Mouse (Mus musculus) limb, embryonic 12.5 days (tissue): Measurements from ENCODE around the gene Gm20518. TPM values are rescaled to one million over a fixed set of nuclear protein-coding genes. Genes with fewer than 3 reads are reported as not detected.

Experiments
- ATAC-seq: fragments of 200-750 bp; cut with Nextera tagmentation; 2 replicates; pipeline ENCODE4 v1.8.0; 2017; ENCODE audit warnings: low read depth, moderate TSS enrichment; ENCODE audit not compliant: insufficient number of reproducible peaks, insufficient read depth, low FRiP score, low TSS enrichment
- H3K27ac ChIP-seq: fragments of 300-500 bp; sonication (generic); 2 replicates; pipeline ENCODE4 v1.5.1; 2016; ENCODE audit warnings: mild to moderate bottlenecking, moderate library complexity
- H3K27me3 ChIP-seq: fragments of 300-500 bp; sonication (generic); 2 replicates; pipeline ENCODE4 v1.6.1; 2016; ENCODE audit warnings: mild to moderate bottlenecking, moderate library complexity
- H3K36me3 ChIP-seq: fragments of 300-500 bp; sonication (generic); 2 replicates; pipeline ENCODE4 v1.6.1; 2016; ENCODE audit warnings: mild to moderate bottlenecking, moderate library complexity
- H3K4me1 ChIP-seq: fragments of 300-500 bp; sonication (generic); replicated peaks from 2 replicates; pipeline ENCODE4 v1.6.1; 2016
- H3K4me2 ChIP-seq: fragments of 300-500 bp; sonication (generic); 2 replicates; pipeline ENCODE4 v1.6.1; 2016; ENCODE audit warnings: mild to moderate bottlenecking, moderate library complexity
- H3K4me3 ChIP-seq: fragments of 300-500 bp; sonication (generic); replicated peaks from 2 replicates; pipeline ENCODE4 v1.5.1; 2016; ENCODE audit warnings: mild to moderate bottlenecking
- H3K9ac ChIP-seq: fragments of 300-500 bp; sonication (generic); replicated peaks from 2 replicates; pipeline ENCODE4 v1.6.1; 2016; ENCODE audit warnings: mild to moderate bottlenecking, moderate library complexity
- H3K9me3 ChIP-seq: fragments of 300-500 bp; sonication (generic); 2 replicates; pipeline ENCODE4 v1.6.1; 2016; ENCODE audit warnings: mild to moderate bottlenecking, moderate library complexity
- WGBS: fragments of 180-500 bp; shearing (Covaris S2); methylation state at CpG from one replicate; pipeline ENCODE4 v1.1.7; 2016; 5-methylcytosine and 5-hydroxymethylcytosine counted together
- polyA plus RNA-seq: library from polyadenylated mRNA; unstranded; fragments of >200 nt; fragmentation: Nextera tagmentation; extraction: Ambion mirVana; gene quantifications from 2 replicates; pipeline ENCODE4 v1.2.1, GENCODE M21; 2016

The Gm20518 gene
- polyA plus RNA-seq, 1 experiment from 2014 or later = 0.36 TPM

DNA sequence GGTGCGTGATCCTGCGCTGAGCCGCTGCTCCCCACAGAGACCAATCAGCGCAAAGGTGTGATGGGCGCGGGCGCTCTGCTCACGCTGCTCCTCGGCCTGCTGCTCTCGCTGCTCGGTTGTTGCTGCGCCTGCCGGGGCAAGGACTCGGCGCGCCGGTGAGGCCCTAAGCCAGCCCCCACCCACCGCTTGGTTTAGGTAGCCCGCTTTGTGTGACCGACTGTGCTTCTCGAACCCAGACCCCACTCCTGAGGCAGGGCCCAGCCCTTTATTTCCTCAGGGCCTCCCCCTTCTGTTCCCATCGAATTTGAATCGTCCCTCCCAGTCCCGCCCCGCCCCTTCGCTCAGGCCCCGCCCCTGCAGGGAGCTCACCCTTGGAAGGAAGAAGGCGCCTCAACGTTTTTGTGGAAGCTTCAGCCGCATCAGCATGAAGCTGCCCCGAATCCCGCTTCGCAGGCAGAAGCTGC, 87.0 kb downstream of the Gm20518 start:
- Histone ChIP-seq H3K4me1 (peaks cover 99% of the 10 kb centered on the region), H3K4me3 (peak overlapping the region; percentile 32), H3K9ac (peak overlapping the region; percentile 35; the same call in 1 of the 2 replicates), H3K27me3 (peaks cover 70% of the 10 kb centered on the region), H3K27ac (no peak overlapping the region), H3K36me3 (peaks cover 61% of the 10 kb centered on the region), H3K9me3 (no peaks in the 10 kb centered on the region), H3K4me2 (peak overlapping the region; percentile 60)
- ATAC-seq = peak; percentile 26; the same call in 1 of the 2 replicates
- 3% methylated on average over 33 of the region's 33 CpGs for WGBS

DNA sequence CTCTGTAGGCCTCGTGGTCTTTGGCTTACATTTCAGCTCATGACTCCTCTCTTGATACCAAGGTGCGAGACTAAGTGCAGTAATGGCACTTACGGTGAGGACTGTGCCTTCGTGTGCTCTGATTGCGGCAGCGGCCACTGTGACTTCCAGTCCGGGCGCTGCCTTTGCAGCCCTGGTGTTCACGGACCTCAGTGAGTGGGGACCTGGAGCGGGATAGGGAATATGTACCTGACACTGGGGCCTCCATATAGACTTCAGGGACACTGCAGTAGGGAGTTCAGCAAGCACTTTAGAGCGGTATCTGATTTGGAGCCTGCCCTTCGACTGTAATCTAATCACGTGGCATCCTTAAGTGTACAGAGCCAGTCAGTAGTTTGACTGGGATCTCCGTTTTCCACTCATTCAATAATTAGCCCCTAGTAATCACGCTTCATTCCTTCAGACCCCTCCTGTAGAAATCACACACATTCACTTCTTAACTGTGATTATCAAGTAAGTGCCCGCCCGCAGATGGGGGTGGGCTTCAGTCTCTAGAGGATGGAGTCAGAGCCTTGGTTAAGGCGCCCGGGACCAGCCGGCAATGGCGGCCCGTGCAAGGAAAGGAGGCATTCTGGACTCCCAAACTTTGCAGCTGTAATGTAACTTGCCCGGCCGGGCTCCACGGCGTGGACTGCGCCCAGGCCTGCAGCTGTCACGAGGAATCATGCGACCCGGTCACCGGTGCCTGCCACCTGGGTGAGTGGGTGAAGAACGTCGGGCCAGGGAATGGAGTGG, 87.6 kb downstream of the Gm20518 start:
- Histone ChIP-seq H3K4me1 (peaks cover 99% of the 10 kb centered on the region), H3K9ac (peak overlapping the region; percentile 52; the same call in 1 of the 2 replicates), H3K27ac (no peak overlapping the region), H3K4me3 (peak overlapping the region; percentile 32), H3K9me3 (no peaks in the 10 kb centered on the region), H3K36me3 (peaks cover 61% of the 10 kb centered on the region), H3K4me2 (peak overlapping the region; percentile 60), H3K27me3 (peaks cover 76% of the 10 kb centered on the region)
- 13% methylated on average over 33 of the region's 33 CpGs for WGBS
- ATAC-seq = no peak

DNA sequence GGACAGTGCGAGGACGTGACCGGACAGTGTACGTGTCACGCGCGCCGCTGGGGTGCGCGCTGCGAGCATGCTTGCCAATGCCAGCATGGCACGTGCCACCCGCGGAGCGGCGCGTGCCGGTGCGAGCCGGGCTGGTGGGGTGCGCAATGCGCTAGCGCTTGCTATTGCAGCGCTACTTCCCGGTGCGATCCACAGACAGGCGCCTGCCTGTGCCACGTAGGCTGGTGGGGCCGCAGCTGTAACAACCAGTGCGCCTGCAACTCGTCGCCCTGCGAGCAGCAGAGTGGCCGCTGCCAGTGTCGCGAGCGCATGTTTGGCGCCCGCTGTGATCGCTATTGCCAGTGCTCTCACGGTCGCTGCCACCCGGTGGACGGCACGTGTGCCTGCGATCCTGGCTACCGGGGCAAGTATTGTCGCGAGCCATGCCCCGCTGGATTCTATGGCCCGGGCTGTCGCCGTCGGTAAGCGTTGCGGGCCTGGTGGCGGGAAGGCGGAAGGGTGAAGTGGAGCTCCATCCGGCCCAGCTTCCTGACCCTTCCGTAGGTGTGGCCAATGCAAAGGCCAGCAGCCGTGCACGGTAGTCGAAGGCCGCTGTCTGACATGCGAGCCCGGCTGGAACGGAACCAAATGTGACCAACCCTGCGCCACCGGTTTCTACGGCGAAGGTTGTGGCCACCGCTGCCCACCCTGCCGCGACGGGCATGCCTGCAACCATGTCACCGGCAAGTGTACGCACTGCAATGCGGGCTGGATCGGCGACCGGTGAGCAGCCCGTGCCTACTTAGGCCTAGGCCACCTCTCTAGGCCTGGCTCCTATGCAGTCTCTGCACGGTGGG, 88.4 kb downstream of the Gm20518 start:
- Histone ChIP-seq H3K36me3 (peaks cover 55% of the 10 kb centered on the region), H3K27ac (no peak overlapping the region), H3K9me3 (no peaks in the 10 kb centered on the region), H3K27me3 (peaks cover 78% of the 10 kb centered on the region), H3K4me1 (peaks cover 97% of the 10 kb centered on the region), H3K9ac (peak overlapping the region; percentile 52; the same call in 1 of the 2 replicates), H3K4me3 (peak overlapping the region; percentile 32), H3K4me2 (peak overlapping the region; percentile 60)
- no peak for ATAC-seq
- WGBS = 3% methylated on average over 83 of the region's 83 CpGs

DNA sequence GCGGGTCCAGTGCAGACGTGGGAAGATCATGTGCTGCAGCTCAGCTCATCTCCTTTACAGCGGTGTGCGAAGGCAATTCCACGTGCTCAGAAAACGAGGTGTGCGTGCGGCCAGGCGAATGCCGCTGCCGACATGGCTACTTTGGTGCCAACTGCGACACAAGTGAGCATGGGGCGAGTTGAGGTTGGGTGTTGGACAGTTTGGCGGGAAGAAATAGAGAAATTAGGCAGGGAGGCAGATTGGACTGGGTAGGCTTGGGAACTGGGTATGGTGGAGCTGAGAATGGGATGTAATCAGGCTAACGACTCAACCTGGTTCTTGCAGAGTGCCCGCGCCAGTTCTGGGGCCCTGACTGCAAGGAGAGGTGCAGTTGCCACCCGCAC, 89.0 kb downstream of the Gm20518 start:
- H3K27ac ChIP-seq = no peak overlapping the region
- peak overlapping the region; percentile 60 for H3K4me2 ChIP-seq
- H3K9ac ChIP-seq = peak overlapping the region; percentile 52; the same call in 1 of the 2 replicates
- H3K27me3 ChIP-seq = peaks cover 78% of the 10 kb centered on the region
- ATAC-seq = no peak
- H3K4me1 ChIP-seq = peaks cover 91% of the 10 kb centered on the region
- H3K9me3 ChIP-seq = no peaks in the 10 kb centered on the region
- peak overlapping the region; percentile 32 for H3K4me3 ChIP-seq
- peaks cover 49% of the 10 kb centered on the region for H3K36me3 ChIP-seq
- WGBS = 7% methylated on average over 18 of the region's 18 CpGs

DNA sequence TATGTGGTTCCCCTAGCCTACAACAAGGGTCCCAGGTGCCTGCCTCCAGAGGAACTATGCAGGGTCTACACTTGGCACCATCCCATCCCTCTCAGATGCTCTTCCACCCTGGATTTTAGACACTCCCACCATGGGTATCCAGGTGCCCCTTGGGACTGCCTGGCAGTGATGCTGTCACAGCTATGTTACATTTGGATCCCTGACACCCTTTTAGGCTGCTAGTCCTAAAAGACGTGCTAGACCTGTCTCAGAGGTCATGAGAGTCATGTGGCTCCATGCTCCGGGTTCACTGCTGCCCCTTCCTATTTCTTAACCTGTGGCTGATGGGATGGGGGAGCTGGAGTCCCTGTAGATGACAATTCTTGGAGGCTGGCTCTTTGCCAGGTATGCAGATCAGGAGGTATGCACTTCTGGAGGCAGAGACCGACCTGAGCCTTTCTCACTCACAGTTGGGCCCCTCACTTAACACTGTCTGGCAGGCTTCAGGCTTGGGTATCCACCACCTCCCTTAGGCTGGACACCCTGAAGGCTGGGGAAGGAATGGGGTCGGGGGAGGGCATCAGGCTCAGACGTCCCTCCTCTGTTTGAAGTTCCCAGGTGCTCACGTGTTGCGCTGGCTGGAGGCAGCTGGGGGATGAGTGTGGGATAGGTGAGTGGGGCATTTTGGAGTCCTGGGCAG, 89.6 kb downstream of the Gm20518 start:
- Histone ChIP-seq H3K36me3 (peaks cover 44% of the 10 kb centered on the region), H3K9ac (no peak overlapping the region; the same call in 1 of the 2 replicates), H3K9me3 (no peaks in the 10 kb centered on the region), H3K4me1 (peaks cover 86% of the 10 kb centered on the region), H3K4me2 (peak overlapping the region; percentile 60), H3K27me3 (peaks cover 76% of the 10 kb centered on the region), H3K4me3 (peak overlapping the region; percentile 32), H3K27ac (no peak overlapping the region)
- no peak for ATAC-seq
- 6% methylated on average over 7 of the region's 7 CpGs for WGBS

DNA sequence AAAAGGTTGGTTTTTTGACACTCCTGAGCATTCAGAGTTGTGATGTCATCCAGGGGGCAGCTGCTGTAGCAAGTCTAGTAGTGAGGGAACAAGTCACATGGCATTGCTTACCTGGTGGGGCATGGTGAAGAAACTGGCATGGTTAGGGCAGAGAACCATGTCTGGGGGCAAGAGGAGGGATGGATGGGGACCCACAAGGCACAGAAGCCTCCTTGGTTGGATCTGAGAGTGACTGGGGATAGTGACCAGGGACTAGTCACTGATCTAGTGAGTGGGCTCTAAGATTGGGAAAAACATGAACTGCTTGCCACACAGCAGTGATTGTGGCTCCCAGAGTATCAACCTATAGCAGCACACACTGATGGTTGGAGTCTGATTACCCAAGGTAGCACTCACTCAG, 91.9 kb downstream of the Gm20518 start:
- ATAC-seq = no peak
- H3K27ac ChIP-seq = no peak overlapping the region
- peaks cover 21% of the 10 kb centered on the region for H3K36me3 ChIP-seq
- peak overlapping the region; percentile 90 for H3K4me3 ChIP-seq
- H3K27me3 ChIP-seq = peaks cover 53% of the 10 kb centered on the region
- no peaks in the 10 kb centered on the region for H3K9me3 ChIP-seq
- no peak overlapping the region; the same call in 1 of the 2 replicates for H3K9ac ChIP-seq
- peaks cover 80% of the 10 kb centered on the region for H3K4me1 ChIP-seq
- H3K4me2 ChIP-seq = peak overlapping the region; percentile 88

- ATAC-seq = peak; percentile 29; the same call in 1 of the 2 replicates
- Histone ChIP-seq H3K36me3 (peaks cover 22% of the 10 kb centered on the region), H3K4me3 (peak overlapping the region; percentile 90), H3K27ac (peak overlapping the region; percentile 96), H3K4me1 (peaks cover 70% of the 10 kb centered on the region), H3K27me3 (peaks cover 45% of the 10 kb centered on the region), H3K9ac (peak overlapping the region; percentile 97), H3K4me2 (peak overlapping the region; percentile 88), H3K9me3 (no peaks in the 10 kb centered on the region)
- 1% methylated on average over 38 of the region's 45 CpGs for WGBS
Observed at GRCm38 (mm10) chr16:17798321-17799180, 92.9 kb downstream of the Gm20518 start.

- peaks cover 63% of the 10 kb centered on the region for H3K4me1 ChIP-seq
- peak overlapping the region; percentile 88 for H3K4me2 ChIP-seq
- peaks cover 22% of the 10 kb centered on the region for H3K36me3 ChIP-seq
- peak overlapping the region; percentile 97 for H3K9ac ChIP-seq
- H3K27ac ChIP-seq = peak overlapping the region; percentile 96
- H3K27me3 ChIP-seq = peaks cover 38% of the 10 kb centered on the region
- WGBS = 2% methylated on average over 29 of the region's 29 CpGs
- peak; percentile 4; the same call in 1 of the 2 replicates for ATAC-seq
- no peaks in the 10 kb centered on the region for H3K9me3 ChIP-seq
- peak overlapping the region; percentile 90 for H3K4me3 ChIP-seq
Observed at GRCm38 (mm10) chr16:17797812-17798311, 93.6 kb downstream of the Gm20518 start.

- ATAC-seq = peak; percentile 57
Observed at GRCm38 (mm10) chr16:17796971-17797811, 94.3 kb downstream of the Gm20518 start, which contains the start of gene Scarf2. Scarf2 (plus strand) TSS chr16:17797282.

More at GRCm38 (mm10) chr16:17796971-17797811, 94.3 kb downstream of the Gm20518 start, which contains the start of gene Scarf2:
- H3K9me3 ChIP-seq = no peaks in the 10 kb centered on the region
- peaks cover 56% of the 10 kb centered on the region for H3K4me1 ChIP-seq
- H3K4me2 ChIP-seq = peak within 1 kb of the TSS; percentile 88
- peak within 1 kb of the TSS; percentile 97 for H3K9ac ChIP-seq
- under 1% methylated on average over 76 of the region's 81 CpGs for WGBS
- peak within 1 kb of the TSS; percentile 90 for H3K4me3 ChIP-seq
- H3K27me3 ChIP-seq = peaks cover 32% of the 10 kb centered on the region
- peaks cover 27% of the 10 kb centered on the region for H3K36me3 ChIP-seq
- peak within 1 kb of the TSS; percentile 96 for H3K27ac ChIP-seq
